Mouse (Mus musculus) granulocyte monocyte progenitor cell, adult 5-6 weeks (primary cell): Measurements from ENCODE around the gene Moap1. TPM values are rescaled to one million over a fixed set of nuclear protein-coding genes. Genes with fewer than 3 reads are reported as not detected.

Experiments
- total RNA-seq, 2 experiments: library from RNA; stranded (forward) in 1 of 2; stranded (reverse) in 1 of 2; fragments of 200-712, 200-1000 nt in 1 of 2; fragments of >200 nt in 1 of 2; fragmentation: Nextera tagmentation in 1 of 2; gene quantifications; 2 replicates each; pipeline ENCODE4 v1.2.3; 2014 to 2017

Gene Moap1
- total RNA-seq, 2 experiments from 2014 or later, result 9.3 to 11.0 TPM

Other genes with a start within 250 kb of the Moap1 start
- gene Chga, start 188.7 kb downstream of the Moap1 start, total RNA-seq (2014; fragmentation: Nextera tagmentation), result not detected in 2 replicates
- not detected in 2 replicates for gene Chga, start 188.7 kb downstream of the Moap1 start, total RNA-seq (2017)
- 19.1 and 26.0 TPM in 2 replicates for gene Itpk1, start 38.7 kb downstream of the Moap1 start, total RNA-seq (2014; fragmentation: Nextera tagmentation)
- gene Itpk1, start 38.7 kb downstream of the Moap1 start, total RNA-seq (2017), result 13.0 and 16.4 TPM in 2 replicates
- 6.5 and 8.7 TPM in 2 replicates for gene Tmem251, start 101 bp upstream of the Moap1 start, total RNA-seq (2014; fragmentation: Nextera tagmentation)
- 8.0 and 9.3 TPM in 2 replicates for gene Tmem251, start 101 bp upstream of the Moap1 start, total RNA-seq (2017)
- gene Gm28051, start 14.1 kb upstream of the Moap1 start, total RNA-seq (2014; fragmentation: Nextera tagmentation), result not detected in 2 replicates
- not detected in 2 replicates for gene Gm28051, start 14.1 kb upstream of the Moap1 start, total RNA-seq (2017)
- gene Gon7, start 14.1 kb upstream of the Moap1 start, total RNA-seq (2014; fragmentation: Nextera tagmentation), result 16.5 and 19.2 TPM in 2 replicates
- gene Gon7, start 14.1 kb upstream of the Moap1 start, total RNA-seq (2017), result 12.9 and 22.2 TPM in 2 replicates
- gene Ubr7, start 14.3 kb upstream of the Moap1 start, total RNA-seq (2014; fragmentation: Nextera tagmentation), result 35.6 and 43.9 TPM in 2 replicates
- 48.8 and 58.8 TPM in 2 replicates for gene Ubr7, start 14.3 kb upstream of the Moap1 start, total RNA-seq (2017)
- 6.6 and 9.7 TPM in 2 replicates for gene Gm20604, start 15.0 kb upstream of the Moap1 start, total RNA-seq (2014; fragmentation: Nextera tagmentation)
- gene Gm20604, start 15.0 kb upstream of the Moap1 start, total RNA-seq (2017), result 7.3 and 8.3 TPM in 2 replicates
- 13.0 and 15.8 TPM in 2 replicates for gene Btbd7, start 134.8 kb upstream of the Moap1 start, total RNA-seq (2014; fragmentation: Nextera tagmentation)
- 15.8 and 18.2 TPM in 2 replicates for gene Btbd7, start 134.8 kb upstream of the Moap1 start, total RNA-seq (2017)
- gene Cox8c, start 155.7 kb upstream of the Moap1 start, total RNA-seq (2014; fragmentation: Nextera tagmentation), result not detected in 2 replicates
- not detected in 2 replicates for gene Cox8c, start 155.7 kb upstream of the Moap1 start, total RNA-seq (2017)
- not detected in 2 replicates for gene Unc79, start 205.2 kb upstream of the Moap1 start, total RNA-seq (2014; fragmentation: Nextera tagmentation)
- gene Unc79, start 205.2 kb upstream of the Moap1 start, total RNA-seq (2017), result not detected in 2 replicates